Mouse (Mus musculus): ENCODE measurements around the gene Chrnb1.

Gene Chrnb1

DNA sequence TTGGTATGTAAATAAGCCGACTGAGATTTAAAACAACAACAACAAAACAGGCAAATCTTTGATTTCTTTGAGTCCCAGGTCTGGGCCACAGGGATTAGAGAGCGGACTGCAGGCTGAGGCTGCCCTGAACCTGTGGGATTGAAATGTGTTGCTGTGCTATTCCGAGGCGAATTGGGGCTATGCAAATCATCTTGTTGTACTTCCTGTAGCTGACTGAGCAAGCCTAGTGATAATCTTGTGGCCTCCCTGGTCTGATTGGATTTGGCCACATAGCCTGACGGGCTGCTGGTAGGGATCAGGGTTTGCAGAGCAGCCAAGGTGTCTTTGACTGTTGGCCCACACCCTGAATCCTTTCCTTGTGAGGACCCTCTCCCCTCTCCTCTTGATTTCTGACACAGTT, 20.8 kb downstream of the Chrnb1 start:
- DNase-seq (ENCODE audit: low read depth) = no peak

DNA sequence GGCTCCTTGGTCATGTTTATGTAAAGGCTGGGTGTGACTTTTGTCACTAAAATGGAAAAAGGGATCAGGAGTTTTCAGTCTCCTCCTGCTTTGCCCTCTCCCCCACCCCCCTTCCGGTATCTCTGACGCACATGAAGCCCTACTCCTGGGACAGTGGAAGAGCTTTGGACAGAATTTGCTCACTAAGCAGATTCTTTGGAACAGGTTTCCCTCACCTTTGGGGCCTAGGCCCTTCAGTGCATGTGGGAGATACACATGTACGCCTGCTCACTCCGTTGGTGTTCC, 28.2 kb downstream of the Chrnb1 start:
- no peak for DNase-seq (ENCODE audit: low read depth)

DNA sequence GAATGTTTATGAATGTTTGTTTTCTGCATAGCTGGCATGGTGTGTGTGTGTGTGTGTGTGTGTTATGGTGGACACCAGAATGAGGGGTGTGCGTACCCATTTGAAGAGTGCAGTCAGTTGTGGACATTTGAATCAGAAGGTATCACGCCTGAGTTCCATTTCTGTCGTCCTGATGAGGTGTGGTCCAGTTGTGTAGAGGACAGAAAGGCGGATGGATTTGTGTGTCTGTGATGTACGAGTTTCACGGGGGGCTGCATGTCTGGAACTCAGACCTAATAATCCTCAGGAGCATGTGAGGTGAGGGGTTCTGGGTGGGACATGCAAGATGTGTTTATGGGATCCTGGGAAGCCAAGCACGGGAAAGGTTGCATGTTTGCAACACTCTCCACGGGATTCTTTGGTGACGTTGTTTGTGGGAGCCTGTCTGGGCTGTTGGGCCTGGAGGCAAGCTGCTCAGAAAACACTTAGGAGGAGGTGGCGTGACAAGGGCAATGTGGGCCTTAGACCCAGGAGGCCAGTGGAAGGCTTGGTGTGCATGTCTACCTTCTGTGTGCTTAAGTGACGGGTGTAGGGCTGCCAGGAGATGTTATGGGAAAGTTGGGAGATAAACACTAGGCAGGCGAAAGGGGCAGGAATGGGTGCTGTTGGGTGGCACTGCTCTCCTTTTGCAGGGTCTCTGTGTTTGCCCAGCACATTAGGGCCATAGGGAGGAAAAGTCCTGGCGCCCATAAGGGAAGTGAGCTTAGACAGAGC, 28.7 kb downstream of the Chrnb1 start:
- DNase-seq (ENCODE audit: low read depth) = no peak

DNA sequence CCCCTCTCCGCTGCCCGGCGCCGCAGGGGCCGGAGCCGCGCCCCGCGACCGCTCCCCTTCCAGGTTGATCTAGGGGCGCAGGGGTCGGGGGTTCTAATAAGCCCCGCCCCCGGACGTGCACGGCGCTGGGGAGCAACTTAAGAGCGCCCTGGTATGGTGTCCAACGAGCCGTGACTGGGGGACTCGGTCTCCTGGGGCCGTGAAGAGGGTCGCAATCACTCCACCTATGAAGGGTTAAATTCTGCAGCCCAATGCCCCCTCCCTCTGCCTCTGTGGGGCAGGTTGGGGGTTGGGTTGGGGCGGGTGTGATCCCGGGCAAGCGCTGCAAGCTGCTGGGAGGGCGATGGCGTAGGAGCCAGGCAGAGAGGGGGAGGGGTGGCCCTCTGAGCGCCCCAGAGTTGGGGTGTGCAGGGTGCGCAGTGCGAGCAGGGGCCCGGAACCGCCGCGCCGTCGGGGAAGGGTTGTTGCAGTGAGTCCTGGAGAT, 29.6 kb downstream of the Chrnb1 start:
- no peak for DNase-seq (ENCODE audit: low read depth)

DNA sequence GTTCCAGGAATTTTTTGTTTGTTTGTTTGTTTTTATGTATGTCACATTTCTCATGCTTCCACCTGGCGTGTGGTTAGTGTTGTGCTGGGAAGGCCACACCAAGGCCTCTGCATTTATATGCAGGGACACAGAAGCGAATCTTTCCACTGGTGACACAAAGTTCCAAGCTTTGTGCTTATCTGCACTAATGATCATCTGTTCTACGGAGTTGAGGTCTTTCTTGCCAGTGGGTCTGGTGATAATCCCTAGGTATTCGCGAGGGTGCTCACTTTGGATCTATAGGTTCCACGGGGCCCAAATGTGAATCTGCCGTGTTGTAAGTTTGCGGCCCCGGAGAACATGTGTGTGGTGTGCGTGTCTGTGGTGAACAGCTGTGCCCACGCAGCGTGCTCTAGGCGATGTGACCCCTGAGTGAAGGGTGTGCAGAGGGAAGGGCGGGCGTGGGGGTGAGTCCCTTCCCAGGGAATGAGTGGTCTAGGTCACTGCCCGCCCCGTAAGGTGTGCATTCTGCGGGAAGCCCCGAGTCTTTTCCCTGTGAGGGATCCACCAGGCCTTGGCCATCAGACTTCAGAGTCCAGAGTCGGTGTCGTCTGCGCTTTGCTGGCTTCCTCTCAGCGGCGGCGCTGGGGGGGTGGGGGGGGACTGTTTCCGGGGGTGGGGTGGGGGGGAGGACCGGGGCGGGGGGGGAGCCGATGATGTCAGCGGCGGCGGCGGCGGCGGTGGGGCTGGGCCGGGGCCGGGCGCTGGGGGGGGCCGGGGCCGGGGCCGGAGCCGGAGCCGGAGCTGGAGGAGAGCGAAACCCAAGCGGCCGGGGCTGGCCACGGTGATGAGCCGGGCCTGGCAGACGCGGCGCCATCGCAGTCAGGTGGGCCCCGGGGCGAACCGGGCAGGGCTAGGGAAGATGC, 30.3 kb downstream of the Chrnb1 start, which contains the start of gene Zbtb4:
Gene Zbtb4, plus strand, starts transcription at position 692 of the 905 bp plus-strand sequence.
- no peak for DNase-seq (ENCODE audit: low read depth)

DNA sequence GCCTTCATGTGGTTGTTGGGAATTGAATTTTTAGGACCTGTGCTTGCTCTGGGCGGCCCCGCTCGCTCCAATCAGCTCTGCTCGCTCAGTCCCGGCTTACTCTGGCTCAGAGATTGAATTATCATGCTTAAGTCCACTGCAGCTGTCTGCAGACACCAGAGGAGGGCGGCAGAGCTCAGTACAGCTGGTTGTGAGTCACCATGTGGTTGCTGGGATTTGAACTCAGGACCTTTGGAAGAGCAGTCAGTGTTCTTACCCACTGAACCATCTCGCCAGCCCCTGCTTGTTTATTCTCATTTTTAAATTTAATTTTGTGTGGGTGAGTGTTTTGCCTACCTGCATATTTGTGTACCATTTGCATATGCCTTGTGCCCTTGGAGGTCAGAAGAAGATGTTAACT, 32.2 kb downstream of the Chrnb1 start:
- DNase-seq (ENCODE audit: low read depth) = no peak

DNA sequence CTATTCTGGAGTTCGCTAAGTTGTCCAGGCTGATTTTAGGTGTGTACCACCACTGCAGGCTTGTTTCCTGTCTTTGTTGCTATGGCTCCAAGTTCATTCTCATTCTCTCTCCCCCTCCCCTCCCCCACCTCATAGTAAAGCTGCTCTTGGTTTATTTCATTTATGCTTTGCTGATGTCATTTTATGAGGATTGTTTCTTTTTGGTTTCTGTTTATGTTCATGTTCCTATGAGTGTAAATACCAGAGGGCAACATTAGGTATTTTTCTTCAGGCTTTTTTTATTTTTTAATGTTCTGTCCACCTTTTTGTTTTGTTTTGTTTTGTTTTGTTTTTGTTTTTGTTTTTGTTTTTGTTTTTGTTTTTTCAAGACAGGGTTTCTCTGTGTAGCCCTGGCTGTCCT, 33.9 kb downstream of the Chrnb1 start, which contains the start of gene Slc35g3:
Gene Slc35g3, minus strand, starts transcription at position 101 of the 400 bp plus-strand sequence.
- no peak for DNase-seq (ENCODE audit: low read depth)

DNA sequence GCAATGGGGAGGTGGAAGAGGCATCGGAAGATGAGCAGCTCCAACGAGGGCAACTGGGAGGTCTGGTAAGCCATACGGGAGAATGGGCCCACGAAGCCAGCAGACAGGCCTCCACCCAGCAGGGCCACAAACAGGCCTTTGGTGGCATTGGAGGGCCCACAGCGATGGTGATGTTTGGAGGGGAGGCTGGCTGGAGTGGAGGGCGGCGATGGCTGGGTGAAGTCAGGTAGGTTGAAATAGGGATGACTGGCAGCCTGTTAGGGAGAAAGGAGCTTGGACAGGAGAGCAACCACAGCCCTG, 34.9 kb downstream of the Chrnb1 start:
- DNase-seq (ENCODE audit: low read depth) = no peak

DNA sequence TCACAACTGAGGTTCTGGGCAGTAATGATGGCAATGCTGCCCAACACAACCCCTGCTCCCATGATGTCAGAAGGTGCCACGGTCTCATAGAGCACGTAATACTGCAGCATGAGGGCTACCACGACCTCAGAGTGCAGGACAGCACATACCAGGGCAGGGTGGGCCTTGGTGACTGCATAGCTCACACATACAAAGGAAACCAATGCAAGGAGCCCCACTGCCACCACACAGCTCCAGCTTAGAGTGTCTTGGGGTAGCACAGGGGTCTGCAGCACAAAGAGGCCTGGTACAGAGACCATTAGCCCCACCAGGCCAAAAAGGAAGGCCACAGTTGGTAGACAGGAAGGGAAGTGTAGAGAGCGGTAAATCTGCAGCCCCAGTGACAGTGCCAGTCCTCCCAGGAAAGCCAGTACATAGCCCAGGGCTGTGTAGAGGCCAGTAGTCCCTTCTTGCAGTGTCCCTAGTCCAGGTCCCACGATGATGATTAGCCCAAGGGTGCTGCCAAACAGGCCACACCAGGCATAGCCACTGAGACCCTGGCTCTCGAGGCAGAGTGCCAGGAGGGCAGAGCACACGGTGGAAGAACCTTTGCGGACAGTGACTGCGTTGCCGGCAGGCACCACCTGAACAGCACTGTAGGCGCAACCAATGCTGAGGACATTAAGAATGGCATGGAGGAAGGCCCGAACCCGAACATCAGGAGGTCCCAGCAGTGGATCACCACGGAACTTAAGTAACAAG, 35.4 kb downstream of the Chrnb1 start:
- DNase-seq (ENCODE audit: low read depth) = no peak

DNA sequence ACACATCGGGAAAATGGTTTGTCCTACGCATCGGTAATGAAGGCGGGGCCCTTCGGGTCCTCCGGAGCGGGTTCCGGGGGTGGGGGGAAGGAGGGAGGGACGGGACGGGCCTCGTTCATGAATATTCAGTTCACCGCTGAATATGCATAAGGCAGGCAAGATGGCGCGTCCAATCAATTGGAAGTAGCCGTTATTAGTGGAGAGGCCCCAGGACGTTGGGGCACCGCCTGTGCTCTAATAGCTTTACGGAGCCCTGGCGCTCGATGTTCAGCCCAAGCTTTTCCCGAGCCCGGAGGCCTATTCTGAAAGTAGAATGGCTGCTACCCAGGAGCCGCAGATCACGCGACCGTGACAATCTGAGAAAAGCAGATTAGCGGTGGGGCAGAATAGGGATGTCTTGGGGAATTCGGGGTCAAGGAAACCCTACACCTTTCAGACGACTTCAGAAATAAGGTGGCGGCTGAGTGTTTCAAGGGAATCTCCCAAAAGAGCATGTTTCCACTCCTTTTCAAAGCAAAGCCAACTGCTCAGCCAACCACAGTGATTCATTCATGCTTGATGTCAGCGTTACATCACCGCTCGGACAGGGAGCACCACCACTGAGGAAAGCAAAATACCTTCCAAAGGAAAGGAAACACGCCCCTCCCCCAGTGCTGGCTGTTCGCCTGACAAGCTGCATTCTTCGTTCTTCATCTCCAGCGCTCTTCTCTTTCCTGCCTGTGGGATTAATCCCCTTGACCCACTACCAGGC, 36.6 kb downstream of the Chrnb1 start:
- peak; percentile 88 for DNase-seq (ENCODE audit: low read depth)

DNA sequence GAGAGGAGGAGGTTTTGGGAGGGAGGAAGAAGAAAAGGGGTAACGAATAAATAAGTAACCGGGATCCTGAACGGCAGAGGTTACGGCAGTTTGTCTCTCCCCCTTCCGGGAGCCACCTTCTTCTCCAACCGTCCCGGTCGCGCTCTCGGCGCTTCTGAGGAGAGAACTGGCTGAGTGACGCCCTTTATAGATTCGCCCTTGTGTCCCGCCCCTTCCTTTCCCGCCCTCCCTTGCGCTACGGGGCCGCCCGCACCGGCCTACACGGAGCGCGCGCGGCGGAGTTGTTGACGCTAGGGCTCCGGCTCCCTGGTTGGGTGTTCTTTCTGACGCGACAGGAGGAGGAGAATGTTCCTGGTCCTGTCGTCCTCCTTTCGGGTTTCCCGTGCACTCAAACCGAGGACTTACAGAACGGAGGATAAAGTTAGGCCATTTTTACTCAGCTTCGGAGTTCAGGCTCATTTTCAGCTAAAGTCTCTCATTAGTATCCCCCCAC, 37.2 kb downstream of the Chrnb1 start, which contains the start of gene Polr2a:
Gene Polr2a, minus strand, starts transcription at position 160 of the 493 bp plus-strand sequence.
- DNase-seq (ENCODE audit: low read depth) = peak; percentile 97

DNA sequence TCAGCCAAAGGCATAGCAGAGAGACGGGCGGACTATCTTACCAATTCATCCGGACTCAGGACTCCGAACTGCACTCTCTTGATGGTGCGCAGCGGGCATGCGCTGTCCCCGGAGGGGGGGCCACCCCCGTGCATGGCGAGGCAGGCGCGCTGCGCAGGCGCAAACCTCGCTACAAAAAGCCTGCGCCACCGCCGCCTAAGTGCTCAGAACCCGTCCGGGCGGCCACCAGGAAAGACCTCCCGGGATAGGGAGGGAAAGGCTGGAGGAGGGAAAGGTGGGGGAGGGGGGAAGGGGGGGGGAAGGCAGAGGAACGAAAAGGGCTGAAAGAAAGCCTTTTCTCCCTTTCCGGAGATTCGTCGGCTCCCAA, 37.7 kb downstream of the Chrnb1 start:
- DNase-seq (ENCODE audit: low read depth) = peak; percentile 90

DNA sequence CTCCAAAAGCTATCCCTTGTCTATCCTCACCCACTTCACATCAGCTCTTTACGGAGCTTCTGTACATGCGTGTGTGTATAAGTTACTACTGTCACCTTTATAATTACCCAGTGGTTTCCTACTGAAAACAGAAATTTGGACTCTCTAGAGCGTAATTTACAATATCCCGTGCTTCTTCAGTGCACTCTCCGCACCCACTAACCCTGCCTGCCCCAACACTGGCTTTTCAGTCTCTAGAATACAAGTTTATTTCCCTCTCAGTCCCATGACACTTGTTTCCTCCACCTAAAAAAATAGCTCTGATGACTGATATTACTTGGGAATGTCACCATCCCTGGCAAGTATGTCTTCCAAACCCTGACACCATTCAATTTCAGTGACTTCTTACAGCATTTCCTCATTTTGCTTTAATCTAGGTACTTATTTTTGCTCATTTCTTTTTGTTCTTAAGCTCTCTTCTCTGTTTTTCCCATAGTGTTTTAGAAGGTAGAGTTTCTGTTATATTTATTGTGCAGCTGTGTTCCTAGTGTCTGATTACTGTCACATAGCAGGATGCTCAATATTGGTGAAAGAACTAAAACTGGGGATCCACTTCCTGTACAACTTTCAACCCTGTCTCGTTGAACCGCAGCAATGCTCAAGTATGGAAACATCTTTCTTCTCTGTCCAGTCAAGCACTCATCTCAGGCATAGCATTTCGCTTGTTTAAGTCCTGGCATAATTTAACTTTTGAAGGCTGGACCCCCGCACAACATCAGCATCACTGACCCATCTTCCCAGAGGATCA, 38.2 kb downstream of the Chrnb1 start:
- no peak for DNase-seq (ENCODE audit: low read depth)

DNA sequence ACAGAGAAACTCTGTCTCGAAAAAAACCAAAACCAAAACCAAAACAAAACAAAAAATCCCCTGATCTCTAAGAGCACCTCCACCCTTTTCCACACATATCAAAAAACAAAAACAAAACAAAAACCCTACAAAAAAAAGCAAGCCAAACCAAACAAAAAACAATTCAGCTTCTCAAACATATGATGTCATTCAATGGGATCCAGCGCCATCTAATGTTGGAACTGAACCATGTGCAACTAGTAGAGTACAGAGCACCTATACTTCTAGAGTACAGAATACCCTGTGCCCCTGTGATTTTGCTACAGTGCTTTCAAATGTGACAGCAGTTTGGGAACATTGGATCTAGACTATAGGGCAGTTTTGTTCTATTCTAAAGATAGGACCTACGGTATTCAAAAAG, 41.0 kb downstream of the Chrnb1 start:
- DNase-seq (ENCODE audit: low read depth) = peak; percentile 59

DNA sequence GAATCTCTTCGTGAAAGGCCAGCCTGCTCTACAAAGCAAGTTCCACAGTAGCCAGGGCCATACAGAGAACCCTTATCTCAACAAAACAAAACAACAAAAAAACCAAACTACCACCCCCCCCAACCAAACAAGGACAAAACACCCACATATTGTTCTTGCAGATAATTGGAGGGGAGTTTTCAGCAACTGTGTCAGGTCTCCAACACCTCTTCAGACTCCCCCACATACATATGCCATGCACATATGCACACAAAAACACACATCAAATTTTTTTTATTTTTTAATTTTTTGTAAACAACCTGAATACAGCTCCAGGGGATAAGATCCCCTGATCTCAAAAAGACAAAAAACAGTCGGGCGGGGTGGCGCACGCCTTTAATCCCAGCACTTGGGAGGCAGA, 41.5 kb downstream of the Chrnb1 start:
- no peak for DNase-seq (ENCODE audit: low read depth)

DNA sequence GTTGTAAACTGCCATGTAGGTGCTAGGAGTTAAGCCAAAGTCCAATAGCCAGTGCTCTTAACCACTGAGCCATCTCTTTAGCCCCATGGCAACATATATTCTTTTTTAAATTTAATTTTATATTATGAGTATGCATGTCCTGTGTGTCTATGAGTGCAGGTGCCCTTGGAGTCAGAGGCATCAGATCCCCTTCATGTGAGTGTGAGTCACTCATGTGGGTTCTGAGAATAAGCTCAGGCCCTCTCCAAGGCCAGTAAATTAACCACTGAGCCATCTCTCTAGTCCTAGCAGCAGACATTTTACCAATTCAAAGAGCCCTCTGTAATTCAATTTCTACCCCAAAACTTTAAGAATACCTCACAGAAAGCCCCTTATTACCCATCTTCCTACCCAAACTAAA, 43.1 kb downstream of the Chrnb1 start:
- DNase-seq (ENCODE audit: low read depth) = no peak

DNA sequence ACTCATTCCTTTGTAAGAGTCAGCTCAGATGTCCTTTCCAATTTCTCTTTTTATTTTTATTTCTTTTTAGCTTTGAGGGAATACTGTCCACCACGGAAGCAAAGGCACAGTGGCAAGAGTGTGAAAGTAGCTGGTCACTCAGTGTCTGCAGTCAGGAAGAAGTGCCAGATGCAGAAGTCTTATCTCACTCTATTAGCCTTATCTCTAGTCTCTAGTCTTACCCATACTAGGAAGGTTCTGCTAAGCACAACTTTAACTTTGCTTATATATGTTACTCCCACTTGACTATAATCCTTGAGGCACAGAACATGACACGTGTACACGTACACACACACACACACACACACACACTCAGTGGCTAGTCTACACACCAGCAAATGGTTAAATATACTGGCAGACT, 44.1 kb downstream of the Chrnb1 start:
- DNase-seq (ENCODE audit: low read depth) = no peak
